Mouse (Mus musculus): ENCODE data around the gene Tspan11. TPM values are rescaled to one million over a fixed set of nuclear protein-coding genes. Genes with fewer than 3 reads are reported as not detected.
A peak's percentile ranks its signal among the peaks of the same experiment; 100 is the strongest.

The Tspan11 gene
- total RNA-seq, 2 experiments from 2014 or later, result 12.7 to 14.0 TPM

GRCm38 (mm10) chr6:127989624-127990212 is 102.3 kb downstream of the Tspan11 start:
- peak; percentile 88 for DNase-seq

DNA sequence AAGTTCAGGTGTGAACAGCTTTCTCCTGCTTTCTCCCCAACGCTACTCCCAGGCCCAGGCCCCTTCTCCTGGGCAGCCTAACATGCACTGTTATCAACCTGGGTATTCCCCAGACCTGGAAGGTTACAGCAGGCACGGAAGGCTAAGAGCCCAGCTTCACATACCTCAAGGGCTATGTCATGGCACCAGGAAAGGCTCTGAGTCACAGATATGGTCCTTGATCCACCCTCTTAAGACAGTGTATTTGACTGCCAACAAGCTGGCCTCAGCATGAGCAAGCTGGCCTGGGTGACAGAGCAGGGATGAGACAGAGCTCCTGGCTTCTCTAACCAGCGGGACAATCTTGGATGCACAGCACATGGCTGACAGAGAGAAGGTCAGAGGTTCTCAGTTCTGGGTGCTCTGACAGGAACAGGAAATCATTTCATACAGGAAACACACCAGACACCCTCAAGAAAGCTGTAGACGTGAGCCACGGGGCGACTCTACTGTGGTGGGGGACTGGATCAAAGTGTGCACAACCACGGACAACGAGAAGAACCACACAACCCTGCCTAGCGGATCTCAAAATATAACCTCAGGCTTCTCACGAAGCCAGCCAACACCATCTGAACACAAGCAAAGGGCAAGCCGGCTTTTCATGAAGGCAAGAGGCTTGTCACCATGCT is 104.3 kb downstream of the Tspan11 start:
- DNase-seq, result no peak

DNA sequence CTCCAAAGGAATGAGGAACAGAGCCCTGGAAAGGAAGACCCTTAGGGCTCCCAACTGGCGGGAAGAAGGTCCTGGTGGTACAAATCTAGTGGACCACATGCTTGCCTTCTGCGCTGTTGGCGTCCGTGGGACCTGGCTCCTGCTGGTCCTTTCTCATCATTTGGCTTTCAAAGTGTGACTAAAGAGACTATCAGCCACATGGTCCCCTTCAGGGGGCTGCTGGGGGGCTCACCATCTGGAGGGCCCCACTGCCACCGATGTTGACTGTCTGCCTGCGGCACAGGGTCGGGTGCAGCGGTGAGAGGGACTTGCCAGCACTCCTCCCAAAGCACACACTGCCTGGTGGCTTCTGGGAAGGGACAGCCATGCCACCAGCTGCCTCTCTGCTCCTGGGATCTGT is 105.6 kb downstream of the Tspan11 start:
- no peak for DNase-seq

- DNase-seq, result no peak
Measured at GRCm38 (mm10) chr6:127996928-127997327, 109.5 kb downstream of the Tspan11 start.

DNA sequence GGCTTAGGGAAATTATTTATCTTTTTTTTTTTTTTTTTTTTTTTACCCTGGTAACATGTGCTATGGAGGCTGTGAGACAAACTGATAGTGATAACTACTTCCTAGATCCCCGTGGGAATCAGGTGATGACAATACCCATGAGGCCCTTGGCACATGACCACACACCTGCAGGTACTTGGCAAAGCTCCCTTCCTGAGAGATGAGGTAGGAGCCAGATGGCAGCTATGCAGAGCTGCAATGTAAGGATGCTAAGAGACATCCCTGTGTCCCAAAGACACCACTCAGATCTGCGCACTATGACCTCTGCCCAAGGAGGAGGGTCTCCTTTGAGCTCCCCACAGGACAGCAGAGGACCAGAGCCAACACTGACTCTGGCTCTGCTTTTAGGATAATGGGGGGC is 111.7 kb downstream of the Tspan11 start:
- no peak for DNase-seq

DNA sequence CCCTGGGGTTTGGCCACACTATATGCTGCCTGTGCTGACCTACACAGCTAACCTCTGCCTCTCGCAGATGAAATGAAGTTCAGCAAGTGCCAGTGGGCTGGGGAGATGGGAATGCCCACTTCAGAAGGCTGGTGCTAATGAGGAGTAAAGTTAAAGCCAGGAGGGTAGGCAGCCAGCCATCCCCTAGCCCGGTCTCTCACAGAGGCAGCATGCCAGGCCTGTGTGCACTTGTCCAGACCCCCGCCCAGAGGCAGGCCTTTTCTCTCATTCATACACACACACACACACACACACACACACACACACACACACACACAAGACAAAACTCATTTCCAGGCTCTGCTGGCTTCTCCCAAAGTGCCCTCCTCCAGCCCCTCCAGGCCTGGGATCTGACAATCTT is 113.4 kb downstream of the Tspan11 start:
- no peak for DNase-seq

- DNase-seq, result no peak
Measured at GRCm38 (mm10) chr6:128001587-128001986, 114.2 kb downstream of the Tspan11 start.

DNA sequence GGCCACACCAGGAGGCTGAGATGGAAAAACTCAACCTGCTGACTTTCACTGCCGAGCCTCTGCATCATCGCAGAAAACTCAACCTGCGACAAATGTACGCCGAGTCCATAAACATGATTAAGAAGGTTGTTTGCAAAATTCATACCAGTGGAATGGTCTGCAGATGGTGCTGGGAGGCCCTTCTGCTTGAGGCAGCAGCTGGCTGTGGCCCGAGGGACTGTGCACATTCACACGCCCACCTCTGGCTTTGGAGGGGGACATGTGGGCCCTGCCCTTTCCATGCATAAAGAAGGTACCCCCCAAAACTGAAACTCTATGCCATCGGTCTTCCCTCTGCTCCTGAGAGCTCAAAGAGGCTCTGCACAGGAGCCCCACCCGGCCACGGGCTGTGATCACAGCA is 114.7 kb downstream of the Tspan11 start:
- no peak for DNase-seq

- DNase-seq, result no peak
Measured at GRCm38 (mm10) chr6:128002667-128003066, 115.3 kb downstream of the Tspan11 start.

DNA sequence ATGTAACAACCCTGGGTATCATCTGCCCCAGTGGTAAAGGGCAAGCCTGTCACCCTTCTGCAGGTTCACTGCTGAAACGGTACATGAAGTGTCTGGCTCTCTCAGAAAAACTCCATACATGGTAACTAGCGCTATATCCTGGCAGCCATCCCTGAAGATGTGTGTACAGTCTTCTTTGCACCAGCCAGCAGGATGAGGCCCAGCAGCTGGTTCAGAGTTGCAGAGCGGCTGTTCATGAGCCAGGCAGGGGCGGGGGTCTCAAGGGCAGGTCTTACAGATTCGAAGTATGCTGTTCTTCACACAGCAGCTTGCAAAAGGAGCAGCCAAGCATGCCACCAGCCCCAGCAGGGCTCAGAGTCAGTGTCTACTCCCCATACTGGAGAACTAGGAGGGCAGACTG is 116.2 kb downstream of the Tspan11 start:
- DNase-seq, result no peak

Other genes with a start within 250 kb of the Tspan11 start
- gene Prmt8, start 118.1 kb upstream of the Tspan11 start, total RNA-seq (2021), result under 1 TPM; 0.16 to 0.21 TPM

Data from gastrocnemius, postnatal 10 days (tissue).